Mouse (Mus musculus) cortical plate, adult 2 months (tissue): ENCODE data around the gene Pax2.

Source experiments
- CTCF ChIP-seq: fragments of 200-500 bp; IDR thresholded peaks from 2 replicates; pipeline ENCODE4 v1.5.1; 2011; ENCODE audit warnings: mild to moderate bottlenecking, control low read depth, low read length; ENCODE audit not compliant: insufficient read depth; ENCODE audit errors: extremely low read depth
- POLR2A ChIP-seq: fragments of 200-500 bp; IDR thresholded peaks from 2 replicates; pipeline ENCODE4 v1.6.1; 2011; ENCODE audit warnings: mild to moderate bottlenecking, low read length, control low read depth; ENCODE audit not compliant: insufficient read depth; ENCODE audit errors: extremely low read depth

- TF ChIP-seq POLR2A = no peak
- no peak for TF ChIP-seq CTCF
Observed at GRCm38 (mm10) chr19:44821581-44821980, 65.7 kb downstream of the Pax2 start.
